Mouse (Mus musculus) CD4-positive helper T cell, adult 2 months (primary cell): ENCODE results near the gene Cldn20.

Source experiments
- DNase-seq: peaks from one replicate; pipeline ENCODE4 v3.0.0-alpha.2; 2012; ENCODE audit warnings: low read depth, missing footprints, low spot score

The Cldn20 gene

GRCm38 (mm10) chr17:3532254-3532653 lies at the start of gene Cldn20:
Gene Cldn20 (plus strand): TSS chr17:3532554.
- no peak for DNase-seq

- no peak for DNase-seq
These were observed 49.3 kb upstream of the Cldn20 start for GRCm38 (mm10) chr17:3483091-3483490.

- no peak for DNase-seq
These were observed 46.5 kb upstream of the Cldn20 start for GRCm38 (mm10) chr17:3485851-3486250.

- no peak for DNase-seq
These were observed 45.1 kb upstream of the Cldn20 start for GRCm38 (mm10) chr17:3487211-3487610.

GRCm38 (mm10) chr17:3487721-3488601 lies 44.4 kb upstream of the Cldn20 start:
- no peak for DNase-seq

GRCm38 (mm10) chr17:3490216-3490895 lies 42.0 kb upstream of the Cldn20 start:
- no peak for DNase-seq

GRCm38 (mm10) chr17:3491065-3491464 lies 41.3 kb upstream of the Cldn20 start:
- no peak for DNase-seq

- no peak for DNase-seq
These were observed 40.7 kb upstream of the Cldn20 start for GRCm38 (mm10) chr17:3491667-3492066.

GRCm38 (mm10) chr17:3495576-3495975 lies 36.8 kb upstream of the Cldn20 start:
- DNase-seq = no peak

- DNase-seq = no peak
These were observed 36.3 kb upstream of the Cldn20 start for GRCm38 (mm10) chr17:3496080-3496479.

- peak; percentile 23 for DNase-seq
These were observed 34.3 kb upstream of the Cldn20 start for GRCm38 (mm10) chr17:3498086-3498485.

GRCm38 (mm10) chr17:3498580-3498979 lies 33.8 kb upstream of the Cldn20 start:
- no peak for DNase-seq

GRCm38 (mm10) chr17:3499468-3499867 lies 32.9 kb upstream of the Cldn20 start:
- DNase-seq = no peak

- DNase-seq = no peak
These were observed 32.3 kb upstream of the Cldn20 start for GRCm38 (mm10) chr17:3500076-3500475.

GRCm38 (mm10) chr17:3500936-3501335 lies 31.4 kb upstream of the Cldn20 start:
- DNase-seq = no peak

- no peak for DNase-seq
These were observed 26.6 kb upstream of the Cldn20 start for GRCm38 (mm10) chr17:3505711-3506110.

- no peak for DNase-seq
These were observed 25.8 kb upstream of the Cldn20 start for GRCm38 (mm10) chr17:3506508-3506907.

GRCm38 (mm10) chr17:3509841-3510240 lies 22.5 kb upstream of the Cldn20 start:
- DNase-seq = peak; percentile 45

GRCm38 (mm10) chr17:3514316-3514715 lies 18.0 kb upstream of the Cldn20 start:
- no peak for DNase-seq

- DNase-seq = no peak
These were observed 16.5 kb upstream of the Cldn20 start for GRCm38 (mm10) chr17:3515851-3516250.

GRCm38 (mm10) chr17:3516406-3516805 lies 15.9 kb upstream of the Cldn20 start:
- DNase-seq = no peak

GRCm38 (mm10) chr17:3520344-3520743 lies 12.0 kb upstream of the Cldn20 start:
- DNase-seq = no peak
